Mouse (Mus musculus) heart, postnatal 0 days (tissue): ENCODE measurements around the gene Rtn4ip1. TPM values are rescaled to one million over a fixed set of nuclear protein-coding genes. Genes with fewer than 3 reads are reported as not detected.

Experiments used
- ATAC-seq: fragments of 200-750 bp; cut with Nextera tagmentation; 2 replicates; pipeline ENCODE4 v1.8.0; 2017; ENCODE audit warnings: low read depth, moderate number of reproducible peaks, moderate library complexity; ENCODE audit not compliant: insufficient read depth
- DNase-seq: peaks from one replicate; pipeline ENCODE4 v3.0.0-alpha.2; 2016; ENCODE audit warnings: low spot score
- H3K27ac ChIP-seq: fragments of 300-500 bp; sonication (generic); 2 replicates; pipeline ENCODE4 v1.5.1; 2014; ENCODE audit warnings: low read depth, mild to moderate bottlenecking
- H3K27me3 ChIP-seq: fragments of 300-500 bp; sonication (generic); 2 replicates; pipeline ENCODE4 v1.6.1; 2014; ENCODE audit warnings: low read length, mixed read lengths; ENCODE audit not compliant: control insufficient read depth, insufficient read depth
- H3K36me3 ChIP-seq: fragments of 300-500 bp; sonication (generic); replicated peaks from 2 replicates; pipeline ENCODE4 v1.6.1; 2014; ENCODE audit warnings: low read length, mixed read lengths; ENCODE audit not compliant: control insufficient read depth, insufficient read depth
- H3K4me1 ChIP-seq: fragments of 300-500 bp; sonication (generic); 2 replicates; pipeline ENCODE4 v1.6.1; 2014; ENCODE audit warnings: antibody characterized with exemption; ENCODE audit not compliant: control insufficient read depth, insufficient read depth
- H3K4me2 ChIP-seq: fragments of 300-500 bp; sonication (generic); 2 replicates; pipeline ENCODE4 v1.6.1; 2014; ENCODE audit warnings: low read depth, mild to moderate bottlenecking, low read length, moderate library complexity
- H3K4me3 ChIP-seq: fragments of 300-500 bp; sonication (generic); 2 replicates; pipeline ENCODE4 v1.5.1; 2014; ENCODE audit warnings: low read depth, low read length
- H3K9ac ChIP-seq: fragments of 300-500 bp; sonication (generic); replicated peaks from 2 replicates; pipeline ENCODE4 v1.6.1; 2014; ENCODE audit warnings: low read depth, low read length, mixed read lengths
- H3K9me3 ChIP-seq: fragments of 300-500 bp; sonication (generic); replicated peaks from 2 replicates; pipeline ENCODE4 v1.6.1; 2016; ENCODE audit warnings: low read length; ENCODE audit not compliant: control insufficient read depth
- CTCF ChIP-seq: IDR thresholded peaks from 2 replicates; pipeline ENCODE4 v1.5.1; 2016; ENCODE audit warnings: antibody characterized with exemption, control low read depth, low read depth
- EP300 ChIP-seq: IDR thresholded peaks from 2 replicates; pipeline ENCODE4 v1.6.1; 2016; ENCODE audit warnings: antibody characterized with exemption, low read depth
- WGBS: fragments of 180-500 bp; shearing (Covaris S2); extraction: QIAGEN DNeasy Blood & Tissue Kit; methylation state at CpG from one replicate; pipeline ENCODE4 v1.1.7; 2014; 5-methylcytosine and 5-hydroxymethylcytosine counted together
- polyA plus RNA-seq: library from polyadenylated mRNA; unstranded; fragments of >200 nt; fragmentation: Nextera tagmentation; extraction: Ambion mirVana; gene quantifications from 2 replicates; pipeline ENCODE4 v1.2.1, GENCODE M21; 2015
- total RNA-seq: library from RNA; depleted of rRNA; stranded (reverse); fragments of >200 nt; gene quantifications from 2 replicates; pipeline ENCODE4 v1.2.3, GENCODE M21; 2014; ENCODE audit warnings: low replicate concordance

Rtn4ip1 gene
- total and polyA plus RNA-seq, 2 experiments from 2014 or later = 12.0 to 32.9 TPM

DNA sequence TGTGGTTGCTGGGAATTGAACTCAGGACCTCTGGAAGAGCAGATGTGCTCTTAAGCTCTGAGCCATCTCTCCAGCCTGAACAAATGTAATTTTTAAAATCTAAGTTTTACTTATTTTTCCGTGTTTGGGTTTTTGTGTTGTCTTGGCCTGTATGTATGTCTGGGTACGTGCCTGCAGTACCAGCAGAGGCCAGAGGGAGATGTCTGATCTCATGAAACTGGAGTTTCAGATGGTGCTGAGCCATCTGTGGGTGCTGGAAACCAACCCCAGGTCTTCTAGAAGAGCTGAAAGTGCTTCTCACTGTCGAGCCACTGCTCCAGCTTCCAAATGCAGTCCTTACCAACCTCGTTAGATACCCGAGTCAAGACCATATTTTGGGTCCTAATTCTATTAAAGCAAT lies 89.7 kb downstream of the Rtn4ip1 start:
- Histone ChIP-seq H3K4me2 (no peak overlapping the region), H3K4me3 (no peak overlapping the region), H3K27me3 (no peaks in the 10 kb centered on the region), H3K9me3 (no peaks in the 10 kb centered on the region), H3K27ac (no peak overlapping the region), H3K36me3 (no peaks in the 10 kb centered on the region), H3K4me1 (no peaks in the 10 kb centered on the region), H3K9ac (no peak overlapping the region)
- WGBS = 88% methylated on average over 5 of the region's 5 CpGs
- no peak for DNase-seq
- TF ChIP-seq CTCF (no peak), EP300 (no peak)
- no peak for ATAC-seq

DNA sequence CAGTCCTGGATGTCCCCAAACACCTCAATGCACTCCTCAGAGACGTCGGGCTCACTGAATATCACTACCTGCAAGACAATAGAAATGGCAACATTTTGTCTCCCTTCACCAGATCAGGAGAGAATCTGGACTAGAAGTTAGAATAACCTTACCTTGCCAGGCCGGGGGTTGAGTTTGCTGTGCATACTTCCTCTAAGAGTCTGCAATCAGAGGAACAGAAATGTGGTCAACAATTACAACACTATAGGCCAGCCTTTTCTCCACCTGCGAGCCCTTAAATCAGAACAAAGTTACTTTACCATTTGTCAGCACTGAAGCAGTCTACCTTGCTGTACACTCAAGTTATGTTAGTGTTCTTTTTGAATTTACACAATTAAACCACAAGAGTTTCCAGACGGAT lies 90.9 kb downstream of the Rtn4ip1 start:
- no peaks in the 10 kb centered on the region for H3K4me1 ChIP-seq
- no peaks in the 10 kb centered on the region for H3K9me3 ChIP-seq
- ATAC-seq = no peak
- TF ChIP-seq CTCF = no peak
- TF ChIP-seq EP300 = no peak
- DNase-seq = no peak
- H3K9ac ChIP-seq = no peak overlapping the region
- H3K27ac ChIP-seq = no peak overlapping the region
- H3K27me3 ChIP-seq = no peaks in the 10 kb centered on the region
- no peaks in the 10 kb centered on the region for H3K36me3 ChIP-seq
- WGBS = 81% methylated on average over 5 of the region's 5 CpGs
- no peak overlapping the region for H3K4me2 ChIP-seq
- no peak overlapping the region for H3K4me3 ChIP-seq

DNA sequence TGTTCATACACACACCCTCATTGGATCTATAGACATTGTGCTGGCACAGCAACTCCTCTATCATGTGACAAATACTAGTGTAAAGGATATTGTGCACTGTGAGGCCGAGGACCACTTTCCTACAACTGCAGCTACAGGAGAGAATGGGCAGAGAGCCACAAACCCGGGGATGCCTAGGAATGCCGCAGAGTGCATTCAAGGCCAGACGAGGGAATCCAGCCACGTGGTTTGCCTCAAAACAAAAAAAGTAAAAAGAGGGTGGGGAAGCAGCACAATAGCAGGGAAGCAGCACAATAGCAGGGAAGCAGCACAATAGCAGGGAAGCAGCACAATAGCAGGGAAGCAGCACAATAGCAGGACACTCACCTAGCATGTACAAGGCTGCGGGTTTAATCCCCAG lies 91.6 kb downstream of the Rtn4ip1 start:
- H3K4me2 ChIP-seq = no peak overlapping the region
- ATAC-seq (no peak), DNase-seq (no peak)
- no peak overlapping the region for H3K9ac ChIP-seq
- no peaks in the 10 kb centered on the region for H3K4me1 ChIP-seq
- no peak overlapping the region for H3K4me3 ChIP-seq
- H3K9me3 ChIP-seq = no peaks in the 10 kb centered on the region
- 25% methylated on average over 6 of the region's 6 CpGs for WGBS
- no peak overlapping the region for H3K27ac ChIP-seq
- TF ChIP-seq EP300 (no peak), CTCF (no peak)
- H3K36me3 ChIP-seq = no peaks in the 10 kb centered on the region
- H3K27me3 ChIP-seq = no peaks in the 10 kb centered on the region

DNA sequence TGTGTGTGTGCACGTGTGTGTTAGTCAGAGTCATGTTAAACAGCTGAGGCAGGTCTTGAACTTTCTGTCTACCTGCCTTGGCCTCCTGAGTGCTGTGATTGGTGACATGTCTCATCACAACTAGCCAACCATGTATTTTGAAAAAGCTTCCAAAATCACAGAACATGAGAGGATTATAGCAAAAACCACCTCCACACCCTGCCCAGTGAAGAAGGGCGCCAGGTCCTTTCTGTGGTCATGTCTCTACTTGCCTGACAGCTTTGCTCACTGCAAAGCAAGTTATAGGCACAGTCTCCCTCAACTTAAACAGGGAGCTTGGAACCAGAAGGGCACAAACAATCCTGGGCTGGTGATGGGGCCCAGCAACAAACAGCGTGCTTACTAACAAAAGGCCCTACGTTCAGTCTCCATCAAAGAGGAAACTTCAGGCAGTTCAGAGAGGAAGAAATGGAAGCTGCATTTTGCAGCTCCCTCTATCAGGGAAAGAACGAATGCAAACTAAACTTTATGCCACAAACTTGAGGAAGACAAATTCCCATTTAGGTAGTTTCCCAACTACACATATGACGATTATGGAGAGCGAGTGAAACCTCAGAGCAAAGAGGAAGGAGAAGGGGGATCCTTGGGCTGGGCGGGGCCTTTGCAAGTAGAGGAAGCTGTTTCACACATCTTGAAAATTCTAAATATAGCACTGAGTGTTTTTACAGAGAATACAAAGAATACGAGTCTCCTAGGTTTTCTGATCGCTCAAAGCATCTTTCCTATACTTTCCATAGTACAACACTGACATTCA lies 94.4 kb downstream of the Rtn4ip1 start:
- no peaks in the 10 kb centered on the region for H3K9me3 ChIP-seq
- H3K27me3 ChIP-seq = peaks cover 12% of the 10 kb centered on the region; the same call in 1 of the 2 replicates
- whole genome bisulfite sequencing = 71% methylated on average over 10 of the region's 10 CpGs
- H3K27ac ChIP-seq = no peak overlapping the region
- ATAC-seq (no peak), DNase-seq (no peak)
- H3K4me1 ChIP-seq = no peaks in the 10 kb centered on the region
- no peak overlapping the region for H3K9ac ChIP-seq
- TF ChIP-seq EP300 (no peak), CTCF (no peak)
- H3K4me3 ChIP-seq = no peak overlapping the region
- H3K36me3 ChIP-seq = no peaks in the 10 kb centered on the region
- no peak overlapping the region for H3K4me2 ChIP-seq

DNA sequence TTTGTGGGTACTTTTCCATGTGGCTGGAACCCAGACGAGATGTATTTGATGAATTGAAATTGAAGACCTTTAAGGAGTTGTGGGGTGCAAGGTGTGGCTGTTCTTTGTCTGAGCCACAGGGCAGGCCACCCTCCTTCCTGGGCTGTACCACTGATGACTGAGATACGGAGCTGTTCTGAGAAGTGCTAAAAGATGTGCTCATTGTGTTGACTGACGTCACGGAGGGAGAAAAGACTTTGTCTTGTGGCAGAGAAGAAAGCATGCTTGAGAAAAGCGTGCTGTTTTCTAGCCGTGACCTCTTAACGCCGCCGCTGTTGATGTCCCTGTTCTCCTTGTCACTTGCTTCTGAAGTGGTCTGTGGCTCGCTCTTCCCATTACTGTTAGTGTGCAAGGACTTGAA lies 95.7 kb downstream of the Rtn4ip1 start:
- no peak overlapping the region for H3K27ac ChIP-seq
- H3K9ac ChIP-seq = no peak overlapping the region
- H3K27me3 ChIP-seq = peaks cover 24% of the 10 kb centered on the region
- WGBS = 52% methylated on average over 10 of the region's 10 CpGs
- no peaks in the 10 kb centered on the region for H3K36me3 ChIP-seq
- DNase-seq (no peak), ATAC-seq (no peak)
- no peak for TF ChIP-seq CTCF
- no peak for TF ChIP-seq EP300
- no peak overlapping the region for H3K4me3 ChIP-seq
- H3K4me1 ChIP-seq = no peaks in the 10 kb centered on the region
- no peak overlapping the region for H3K4me2 ChIP-seq
- H3K9me3 ChIP-seq = no peaks in the 10 kb centered on the region

DNA sequence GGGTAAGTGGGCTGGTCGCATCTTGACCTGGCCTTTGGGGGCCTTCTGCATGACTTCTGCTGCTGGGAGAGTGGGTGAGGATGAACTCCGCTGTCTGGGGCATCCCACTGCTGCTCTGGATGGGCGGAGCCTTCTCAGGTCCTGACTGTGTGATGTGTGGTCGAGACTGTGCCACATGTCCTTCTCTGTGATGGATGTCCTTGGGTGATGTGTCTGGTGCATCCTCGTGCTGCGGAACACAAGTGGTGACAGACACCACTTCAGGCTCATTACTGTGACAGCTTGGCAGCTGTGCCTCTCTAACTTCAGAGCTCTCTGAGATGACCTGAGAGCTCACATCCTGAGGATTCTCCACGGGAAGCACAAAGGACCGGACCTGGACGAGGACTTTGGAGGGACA lies 96.4 kb downstream of the Rtn4ip1 start:
- Histone ChIP-seq H3K9ac (no peak overlapping the region), H3K9me3 (no peaks in the 10 kb centered on the region), H3K4me3 (no peak overlapping the region), H3K27me3 (peaks cover 32% of the 10 kb centered on the region), H3K4me1 (no peaks in the 10 kb centered on the region), H3K36me3 (no peaks in the 10 kb centered on the region), H3K27ac (no peak overlapping the region), H3K4me2 (no peak overlapping the region)
- 52% methylated on average over 9 of the region's 9 CpGs for whole genome bisulfite sequencing
- TF ChIP-seq CTCF (no peak), EP300 (no peak)
- DNase-seq (no peak), ATAC-seq (no peak)
